Mouse (Mus musculus) fibroblast of lung, adult 2 months (primary cell): Measurements from ENCODE around the gene Gm45717.

Experiments
- DNase-seq: peaks from one replicate; pipeline ENCODE4 v3.0.0-alpha.2; 2011; ENCODE audit warnings: low read depth

The Gm45717 gene

DNA sequence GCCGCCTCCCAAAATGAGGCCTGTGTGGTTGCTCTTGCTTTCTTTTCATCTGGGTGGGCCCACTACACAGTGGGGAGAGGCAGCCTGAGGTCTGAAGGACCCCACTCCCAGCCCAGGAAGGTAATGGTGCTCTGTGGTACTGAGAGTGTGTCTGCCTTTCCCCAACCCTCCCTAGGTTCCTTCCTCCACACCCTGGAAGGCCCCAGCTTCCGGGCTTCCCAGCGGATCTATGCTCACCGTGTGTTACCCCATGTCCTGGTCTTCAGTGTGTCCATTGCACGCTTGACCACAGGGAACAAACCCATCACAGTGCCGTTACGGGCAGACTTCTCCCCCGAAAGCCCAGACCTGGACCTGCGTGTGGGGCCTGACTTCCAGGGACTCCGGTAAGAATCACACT lies 12.9 kb downstream of the Gm45717 start:
- DNase-seq = no peak

DNA sequence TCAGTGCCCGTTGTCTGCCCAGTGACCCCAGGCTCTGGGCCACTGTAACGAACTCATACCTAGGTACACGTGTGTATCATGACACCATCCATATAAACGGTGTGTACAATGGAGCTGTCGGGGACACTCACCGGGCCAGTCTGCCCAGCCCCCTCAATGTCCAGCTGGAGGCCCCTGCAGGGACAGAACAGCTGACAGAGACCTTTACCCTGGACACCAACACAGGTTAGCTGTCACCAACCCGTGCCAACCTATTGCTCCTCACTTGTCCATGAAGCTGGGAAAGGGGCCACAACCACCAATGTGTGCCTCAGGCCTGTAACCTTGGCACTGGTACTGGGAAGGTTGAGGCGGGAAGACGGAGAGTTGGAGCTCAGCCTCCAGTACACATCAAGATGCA lies 13.4 kb downstream of the Gm45717 start:
- DNase-seq = no peak

DNA sequence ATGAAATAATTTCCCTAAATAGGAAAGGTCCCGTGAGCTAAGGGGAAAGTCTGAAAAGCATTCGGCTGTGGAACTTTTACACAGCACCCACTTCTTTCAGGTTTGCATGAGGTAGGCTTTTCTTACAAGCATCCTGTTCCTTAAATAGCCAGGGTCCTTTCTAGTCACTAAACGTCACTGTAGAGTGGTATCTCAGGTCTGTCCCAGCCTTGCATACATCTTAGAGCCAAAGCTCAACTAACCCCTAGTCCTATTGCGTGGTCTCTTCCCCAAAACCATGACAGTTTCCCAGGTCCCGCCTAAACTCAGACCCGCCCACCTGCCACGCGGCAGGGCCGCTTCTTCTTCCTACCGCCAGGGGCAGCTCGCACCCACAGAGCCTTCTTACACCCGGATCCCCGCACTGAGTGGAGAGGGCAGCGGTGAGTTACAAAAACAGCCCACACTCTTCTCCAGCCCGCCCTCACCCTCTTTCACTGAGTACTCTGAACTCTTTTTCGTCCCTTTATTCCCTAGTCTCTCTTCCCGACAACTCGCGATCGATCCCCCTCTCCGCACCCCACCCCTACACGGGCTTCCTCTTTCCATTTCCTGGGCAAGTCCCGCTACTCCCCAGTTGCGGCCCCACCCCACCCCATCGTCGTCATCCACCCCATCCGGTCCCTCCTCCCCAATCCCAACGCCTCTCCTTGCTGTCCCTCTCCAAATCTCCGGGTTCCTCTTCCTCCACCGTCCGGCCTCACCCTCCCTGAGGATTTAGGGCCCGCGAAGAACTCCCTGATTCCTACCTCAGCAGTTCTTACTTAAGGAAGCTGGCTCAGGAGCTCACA lies 14.3 kb downstream of the Gm45717 start, which contains the start of gene Pgghg:
Gene Pgghg, plus strand, starts transcription at position 170 of the 830 bp plus-strand sequence.
- peak; percentile 83 for DNase-seq

DNA sequence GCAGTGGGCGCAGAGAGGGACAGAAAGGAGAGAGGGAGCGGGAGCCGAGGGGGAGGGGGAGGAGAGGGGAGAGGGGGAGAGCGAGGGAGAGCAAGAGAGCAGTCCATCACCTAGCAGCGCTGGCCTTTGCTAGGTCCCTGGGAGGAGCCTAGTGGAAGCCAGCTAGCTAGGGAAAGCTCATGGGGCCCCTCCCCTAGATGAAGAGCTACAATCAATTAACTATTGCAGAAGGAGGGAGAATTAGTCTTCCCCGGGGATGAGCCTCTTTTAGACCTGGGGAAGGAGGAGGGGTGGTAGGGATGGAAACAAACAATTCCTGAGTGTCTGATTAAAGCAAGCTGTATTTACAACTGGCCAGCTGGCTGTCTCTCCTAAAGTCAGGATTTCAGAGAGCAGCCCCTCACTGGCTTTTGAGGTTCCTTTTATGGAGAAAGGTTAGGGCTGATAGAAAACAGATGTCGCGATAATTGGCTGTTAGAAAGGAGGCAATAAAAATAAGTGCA lies 16.0 kb downstream of the Gm45717 start:
- DNase-seq = no peak

DNA sequence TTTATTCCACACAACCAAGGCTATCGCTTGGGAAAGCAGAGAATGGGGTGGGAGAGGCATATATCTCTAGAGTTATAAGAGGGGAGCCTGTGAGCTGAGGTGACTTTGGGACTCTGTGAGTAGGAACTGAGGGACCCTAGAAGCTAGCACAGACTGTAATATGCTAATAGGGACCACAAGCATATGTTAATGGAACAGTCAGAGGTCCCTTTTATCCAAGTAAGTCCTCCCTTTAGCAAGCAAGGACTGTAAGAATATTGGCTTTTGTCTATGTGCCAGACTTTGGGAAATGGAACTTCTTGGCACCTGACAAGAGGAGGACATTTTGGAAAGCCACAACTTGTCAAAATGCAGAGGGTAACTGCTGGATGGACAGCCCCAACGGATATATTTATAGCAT lies 16.8 kb downstream of the Gm45717 start:
- no peak for DNase-seq

DNA sequence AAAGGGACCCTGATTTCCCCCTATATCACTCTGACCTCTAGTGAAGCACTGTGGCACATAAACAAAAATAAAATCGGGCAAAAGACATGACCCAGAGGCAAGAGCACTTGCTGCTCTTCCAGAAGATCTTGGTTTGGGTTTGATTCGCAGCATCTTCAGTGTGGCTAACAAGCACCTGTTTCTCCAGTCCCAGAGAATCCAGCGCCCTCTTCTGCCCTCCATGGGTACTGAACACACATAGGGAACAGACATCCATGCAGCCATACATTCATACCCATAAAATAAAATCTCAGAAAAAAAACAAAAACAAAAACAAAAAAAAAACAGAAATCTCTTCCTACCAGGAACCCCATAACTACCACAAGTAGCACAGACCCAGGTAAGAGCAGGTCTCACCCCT lies 17.3 kb downstream of the Gm45717 start:
- DNase-seq = no peak

DNA sequence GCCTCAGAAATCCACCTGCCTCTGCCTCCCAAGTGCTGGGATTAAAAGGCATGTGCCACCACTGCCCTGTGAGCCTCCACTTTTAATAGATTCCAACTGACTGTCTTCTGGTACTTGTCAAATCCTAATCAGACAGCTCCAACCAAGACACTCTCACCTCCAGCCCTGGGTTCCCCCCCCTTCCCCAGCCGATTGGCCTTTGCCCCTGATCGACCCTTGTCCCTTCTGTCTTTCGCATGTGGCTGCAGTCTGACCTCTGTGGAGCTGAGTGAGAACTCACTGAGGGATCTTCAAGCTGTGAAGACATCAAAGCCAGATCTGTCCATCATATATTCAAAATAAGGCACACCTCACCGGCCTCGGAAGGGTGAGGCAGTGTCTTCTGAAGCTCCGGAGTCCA lies 28.6 kb downstream of the Gm45717 start:
- DNase-seq = no peak

DNA sequence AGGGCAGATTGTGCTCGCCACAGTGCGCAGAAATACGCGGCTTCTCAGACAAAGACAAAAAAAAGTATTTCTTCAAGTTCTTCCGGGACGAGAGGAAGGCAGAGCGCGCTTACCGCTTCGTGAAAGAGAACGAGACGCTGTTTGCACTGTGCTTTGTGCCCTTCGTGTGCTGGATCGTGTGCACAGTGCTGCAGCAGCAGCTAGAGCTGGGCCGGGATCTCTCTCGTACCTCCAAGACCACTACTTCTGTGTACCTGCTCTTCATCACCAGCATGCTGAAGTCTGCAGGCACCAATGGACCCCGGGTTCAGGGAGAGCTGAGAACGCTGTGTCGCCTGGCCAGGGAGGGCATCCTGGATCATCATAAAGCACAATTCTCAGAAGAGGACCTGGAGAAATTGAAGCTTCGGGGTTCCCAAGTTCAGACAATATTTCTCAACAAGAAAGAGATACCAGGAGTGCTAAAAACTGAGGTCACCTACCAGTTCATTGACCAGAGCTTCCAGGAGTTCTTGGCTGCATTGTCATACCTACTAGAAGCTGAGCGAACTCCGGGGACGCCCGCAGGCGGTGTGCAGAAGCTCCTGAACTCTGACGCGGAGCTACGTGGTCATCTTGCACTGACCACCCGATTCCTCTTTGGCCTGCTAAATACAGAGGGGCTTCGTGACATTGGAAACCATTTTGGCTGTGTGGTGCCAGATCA lies 32.5 kb downstream of the Gm45717 start:
- DNase-seq = no peak

DNA sequence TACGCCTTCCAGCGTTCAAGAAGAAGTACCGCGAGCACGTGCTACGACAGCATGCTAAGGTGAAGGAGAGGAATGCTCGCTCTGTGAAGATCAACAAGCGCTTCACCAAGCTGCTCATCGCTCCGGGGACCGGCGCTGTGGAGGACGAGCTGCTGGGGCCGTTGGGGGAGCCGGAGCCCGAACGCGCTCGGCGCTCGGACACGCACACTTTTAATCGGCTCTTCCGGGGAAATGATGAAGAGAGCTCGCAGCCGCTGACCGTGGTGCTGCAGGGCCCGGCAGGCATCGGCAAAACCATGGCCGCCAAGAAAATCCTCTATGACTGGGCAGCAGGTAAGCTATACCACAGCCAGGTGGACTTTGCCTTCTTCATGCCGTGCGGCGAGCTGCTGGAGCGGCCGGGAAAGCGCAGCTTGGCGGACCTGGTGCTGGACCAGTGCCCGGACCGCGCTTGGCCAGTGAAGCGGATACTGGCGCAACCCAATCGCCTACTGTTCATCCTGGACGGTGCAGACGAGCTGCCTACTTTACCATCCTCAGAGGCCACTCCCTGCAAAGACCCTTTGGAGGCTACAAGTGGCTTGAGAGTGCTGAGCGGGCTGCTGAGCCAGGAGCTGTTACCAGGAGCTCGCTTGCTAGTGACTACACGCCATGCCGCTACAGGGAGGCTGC lies 33.2 kb downstream of the Gm45717 start:
- no peak for DNase-seq

DNA sequence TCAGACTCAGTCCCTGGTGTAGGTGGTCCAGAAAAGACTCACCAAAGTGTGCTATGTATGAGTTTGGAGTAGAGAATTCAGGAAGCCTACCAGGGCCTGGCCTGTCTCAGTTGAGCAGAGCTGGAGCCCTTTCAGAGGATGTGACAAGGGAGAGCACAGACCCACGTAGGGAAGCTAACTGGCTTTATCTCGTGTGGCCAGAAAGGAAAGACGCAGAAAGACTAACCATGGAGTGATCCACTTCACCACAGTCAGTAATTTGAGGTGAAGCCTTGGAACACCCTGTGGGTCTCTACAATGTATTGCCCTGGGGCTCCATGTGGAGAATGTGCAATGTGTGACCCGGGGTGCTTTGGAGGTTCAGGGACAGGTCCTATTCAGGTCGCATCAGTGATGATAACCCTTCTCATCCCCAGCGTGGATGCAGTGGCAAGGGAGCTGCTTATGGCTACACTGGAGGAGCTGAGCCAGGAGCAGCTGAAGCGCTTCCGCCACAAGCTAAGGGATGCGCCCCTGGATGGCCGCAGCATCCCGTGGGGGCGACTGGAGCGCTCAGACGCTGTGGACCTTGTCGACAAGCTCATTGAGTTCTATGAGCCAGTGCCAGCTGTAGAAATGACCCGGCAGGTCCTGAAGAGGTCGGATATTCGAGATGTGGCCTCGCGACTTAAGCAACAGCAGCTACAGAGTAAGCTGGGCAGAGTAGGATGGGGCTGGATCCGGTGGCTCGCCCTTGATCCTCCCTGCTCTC lies 34.3 kb downstream of the Gm45717 start:
- DNase-seq = no peak

DNA sequence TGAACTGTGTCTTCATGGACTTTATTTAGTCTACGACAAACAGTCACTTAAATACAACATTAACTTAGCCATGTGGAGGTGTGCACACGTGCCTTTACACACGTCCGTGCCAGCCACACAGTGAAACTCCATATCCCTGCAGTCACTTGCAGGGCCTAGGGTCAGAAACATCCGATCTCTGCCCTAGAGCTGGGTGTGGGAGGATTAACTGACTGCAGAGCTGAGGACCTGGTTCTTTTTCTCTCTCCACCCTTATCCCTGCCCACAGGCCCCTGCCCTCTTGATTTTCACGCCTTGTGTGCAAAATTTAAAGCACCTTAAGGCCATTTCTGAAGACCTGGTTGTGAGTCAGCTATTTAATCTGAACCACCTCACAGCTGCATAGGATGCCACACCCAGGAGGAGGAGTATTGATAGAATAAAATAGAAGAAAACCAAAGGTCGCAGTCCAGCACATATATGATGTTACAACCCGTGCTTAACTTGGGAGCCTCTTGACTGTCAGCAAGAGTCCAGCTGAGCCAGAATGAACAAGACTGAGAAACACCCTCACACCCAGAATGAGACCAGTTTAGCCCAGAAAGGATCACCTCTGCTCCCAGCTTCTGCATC lies 35.2 kb downstream of the Gm45717 start, which contains the start of gene Nlrp6:
Gene Nlrp6, plus strand, starts transcription at position 485 of the 612 bp plus-strand sequence.
- no peak for DNase-seq

DNA sequence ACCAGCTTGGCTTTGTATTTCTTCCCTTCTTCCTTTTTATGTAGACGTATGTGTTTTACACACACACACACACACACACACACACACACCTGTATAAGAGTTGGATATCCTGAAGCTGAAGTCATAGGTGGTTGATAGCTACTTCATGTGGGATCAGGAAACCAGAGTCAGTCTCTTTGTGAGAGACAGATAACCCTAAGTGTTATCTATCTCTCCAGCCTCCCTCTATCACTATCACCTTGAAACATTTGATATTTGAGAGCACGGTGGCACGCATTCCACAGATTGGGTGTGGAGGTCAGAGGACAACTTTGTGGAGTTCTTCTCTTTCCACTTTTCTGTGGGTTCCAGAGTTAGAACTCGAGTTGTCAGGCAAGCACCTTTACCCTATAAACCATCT lies 35.8 kb downstream of the Gm45717 start:
- DNase-seq = no peak

DNA sequence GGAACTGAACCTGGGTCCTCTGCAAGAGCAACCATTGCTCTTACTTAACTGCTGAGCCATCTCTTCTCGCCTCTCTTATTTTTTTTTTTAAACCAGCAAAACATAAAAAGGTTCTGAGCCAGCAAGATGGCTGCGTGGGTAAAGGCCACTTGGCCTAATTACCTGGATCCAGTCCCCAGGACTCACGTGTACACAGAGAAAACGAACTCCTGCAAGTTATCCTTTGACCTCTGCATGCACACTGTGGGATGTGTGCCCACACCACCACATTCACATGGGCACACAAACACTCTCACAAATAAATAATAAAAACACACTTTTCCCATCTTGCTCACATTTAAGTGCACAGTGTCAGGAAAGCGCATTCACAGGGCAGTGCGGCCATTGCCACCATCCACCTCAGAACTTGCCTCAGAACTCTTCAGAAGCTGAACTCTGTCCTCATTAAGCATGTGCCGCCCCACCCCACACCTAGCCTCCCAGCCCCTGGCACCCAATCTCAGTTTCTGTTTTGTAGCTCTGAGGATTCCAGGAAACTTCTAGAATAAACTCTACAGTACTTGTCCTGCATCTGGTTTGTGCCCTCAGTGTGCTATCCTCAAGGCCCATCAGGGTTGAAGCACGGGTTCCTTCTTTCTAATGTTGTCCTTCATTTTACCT lies 41.6 kb downstream of the Gm45717 start:
- DNase-seq = no peak

DNA sequence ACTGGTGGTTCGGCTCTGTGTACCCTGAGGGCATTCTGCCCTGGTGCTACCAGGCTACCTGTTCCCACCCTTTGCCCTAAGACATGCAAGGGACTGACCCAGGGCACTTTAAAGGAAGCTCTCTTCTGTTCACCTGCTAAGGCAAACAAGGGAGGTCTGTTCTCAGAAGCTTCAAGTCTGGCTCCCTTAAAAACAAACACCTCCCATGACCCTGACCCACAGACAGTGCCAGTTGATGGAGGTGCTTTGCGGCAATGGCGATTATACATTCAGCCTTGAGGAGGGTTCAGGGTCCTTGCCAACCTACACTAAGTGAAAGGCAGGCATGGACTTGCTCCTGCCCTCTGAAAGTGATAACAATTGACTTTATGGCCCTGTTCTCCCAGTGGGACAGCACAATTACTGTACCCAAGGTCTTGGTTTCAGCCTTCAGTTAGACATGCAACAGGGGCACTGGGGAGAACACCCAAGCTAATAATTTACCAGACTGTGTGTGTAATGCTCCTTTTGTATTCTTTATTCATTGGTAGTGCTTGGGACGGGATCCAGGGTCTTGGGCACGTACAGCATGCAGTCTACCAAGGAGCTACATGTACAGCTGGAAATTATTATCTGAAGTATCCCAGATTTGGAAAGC lies 42.8 kb downstream of the Gm45717 start:
- no peak for DNase-seq

DNA sequence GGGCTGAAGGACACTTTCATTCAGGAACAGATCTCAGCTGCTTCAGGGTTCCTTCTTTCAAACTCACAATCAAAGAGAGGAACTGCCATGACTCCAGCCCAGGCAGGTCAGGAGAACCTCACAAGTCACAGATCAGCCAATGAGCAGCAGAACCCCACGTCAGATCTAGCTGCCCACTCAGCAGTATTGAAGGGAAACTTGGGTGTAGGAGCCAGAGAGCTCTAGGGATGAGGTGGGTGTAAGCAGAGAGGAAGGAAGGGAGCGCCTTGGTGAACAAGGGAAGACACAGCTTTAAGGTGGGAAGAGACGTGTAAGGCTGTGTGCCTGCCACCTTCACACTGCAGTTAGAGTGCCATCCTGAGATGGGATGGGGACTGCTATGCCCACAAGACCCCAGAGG lies 43.4 kb downstream of the Gm45717 start:
- no peak for DNase-seq

DNA sequence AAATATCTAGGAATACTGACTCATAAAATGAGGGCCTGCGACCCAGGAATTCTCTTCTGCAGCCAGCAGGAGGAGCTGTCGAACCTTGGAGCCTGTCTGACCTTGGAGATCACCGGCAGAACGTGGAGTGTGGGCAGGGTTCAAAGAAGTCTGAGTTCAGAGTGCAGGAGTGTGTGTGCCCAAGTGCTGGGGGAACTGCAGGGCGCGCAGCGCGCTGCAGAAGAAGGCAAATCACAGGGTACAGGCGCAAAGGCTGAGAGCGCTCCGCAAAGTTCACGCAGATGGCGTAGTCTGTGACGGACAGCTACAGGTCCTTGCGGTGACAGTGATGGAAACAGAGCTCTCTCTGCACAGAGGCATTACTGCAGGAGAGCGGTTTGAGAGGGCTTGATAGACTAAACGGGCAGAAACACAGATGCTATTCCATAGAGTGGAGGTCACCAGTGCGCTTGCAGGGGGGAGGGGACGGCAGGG lies 47.1 kb downstream of the Gm45717 start:
- DNase-seq = peak; percentile 37

DNA sequence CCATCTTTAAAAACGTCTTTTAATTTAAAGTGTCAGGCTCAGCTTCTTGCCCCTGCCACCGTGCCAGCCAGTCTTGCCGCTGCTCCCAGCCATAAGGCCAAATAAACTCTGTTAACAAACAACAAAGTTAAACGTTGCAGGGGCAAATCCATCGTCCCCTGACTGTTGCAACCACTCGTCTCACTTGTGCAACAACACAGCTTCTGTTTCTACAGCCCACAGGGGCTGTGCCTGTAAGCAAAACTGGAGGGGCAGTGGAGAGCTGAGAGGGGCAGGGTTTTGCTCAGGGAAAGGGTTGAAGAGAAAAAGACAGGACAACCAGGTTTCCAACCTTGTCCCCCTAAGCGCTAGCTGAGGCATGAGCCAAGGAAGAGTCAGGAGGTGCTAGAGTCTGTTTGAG lies 47.6 kb downstream of the Gm45717 start:
- no peak for DNase-seq

DNA sequence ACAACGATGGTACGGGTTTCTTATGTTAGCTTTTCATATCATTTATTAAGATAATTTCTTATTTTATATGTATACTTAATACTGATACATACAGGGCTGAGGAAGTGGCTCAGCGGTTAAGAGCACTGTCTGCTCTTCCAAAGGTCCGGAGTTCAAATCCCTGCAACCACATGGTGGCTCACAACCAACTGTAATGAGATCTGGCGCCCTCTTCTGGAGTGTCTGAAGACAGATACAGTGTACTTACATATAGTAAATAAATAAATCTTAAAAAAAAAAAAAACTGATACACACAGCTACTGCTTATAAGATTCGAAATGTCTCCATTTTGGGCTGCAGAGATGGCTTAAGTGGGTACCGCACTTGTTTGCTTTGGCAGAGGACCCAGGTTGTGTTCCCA lies 48.0 kb downstream of the Gm45717 start:
- DNase-seq = no peak

DNA sequence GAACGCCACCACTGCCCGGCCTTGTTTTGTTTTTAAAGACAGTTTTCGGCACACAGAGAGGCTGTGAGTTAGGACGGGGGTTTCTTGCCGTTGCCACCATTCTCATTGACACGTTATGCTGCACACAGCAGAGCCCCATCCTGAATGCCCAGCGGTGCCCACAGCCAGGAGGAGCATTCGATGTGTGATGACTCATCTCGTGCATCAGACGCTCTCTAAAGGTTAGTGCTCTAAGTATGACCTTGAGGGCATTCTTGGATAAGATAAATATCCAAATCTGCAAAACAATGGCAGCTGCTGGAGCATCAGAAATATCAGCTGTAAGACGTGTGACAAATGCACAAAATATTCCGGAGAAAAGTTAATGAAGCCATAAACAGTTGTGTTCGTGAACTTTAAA lies 48.6 kb downstream of the Gm45717 start:
- DNase-seq = no peak

DNA sequence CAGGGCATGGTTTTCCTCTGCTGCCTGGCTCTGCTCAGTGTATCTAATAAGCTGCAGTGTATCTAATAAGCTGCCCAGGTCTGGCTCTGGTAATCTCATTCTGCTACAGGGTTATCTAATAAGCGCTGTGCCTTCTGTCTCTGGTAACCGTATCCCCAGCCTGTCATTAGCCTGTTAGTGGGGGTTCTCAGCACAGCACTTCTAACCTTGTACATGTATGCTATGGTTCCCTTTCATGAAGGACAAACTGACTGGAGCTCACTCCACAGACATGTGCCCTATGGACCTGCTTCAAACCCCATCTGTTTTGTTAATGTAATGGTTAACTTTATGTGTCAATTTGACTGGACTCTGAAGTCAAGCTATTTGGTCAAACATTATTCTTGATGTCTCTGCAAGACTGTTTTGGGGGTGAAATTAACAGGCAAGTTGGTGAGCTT lies 50.1 kb downstream of the Gm45717 start:
- DNase-seq = no peak
